Mouse (Mus musculus) liver, embryonic 16.5 days (tissue): Measurements from ENCODE around the gene Mansc1. TPM values are rescaled to one million over a fixed set of nuclear protein-coding genes. Genes with fewer than 3 reads are reported as not detected.

Experiments
- ATAC-seq: fragments of 200-750 bp; cut with Nextera tagmentation; 2 replicates; pipeline ENCODE4 v1.8.0; 2017; ENCODE audit warnings: low read depth, mild to moderate bottlenecking, moderate number of reproducible peaks, moderate library complexity
- H3K27ac ChIP-seq: fragments of 300-500 bp; sonication (generic); 2 replicates; pipeline ENCODE4 v1.5.1; 2014; ENCODE audit warnings: mild to moderate bottlenecking, low read length
- H3K27me3 ChIP-seq: fragments of 300-500 bp; sonication (generic); 2 replicates; pipeline ENCODE4 v1.6.1; 2014; ENCODE audit warnings: low read depth, low read length, mixed read lengths; ENCODE audit not compliant: control insufficient read depth, insufficient read depth
- H3K36me3 ChIP-seq: fragments of 300-500 bp; sonication (generic); 2 replicates; pipeline ENCODE4 v1.6.1; 2014; ENCODE audit warnings: mild to moderate bottlenecking; ENCODE audit not compliant: control insufficient read depth, insufficient read depth
- H3K4me1 ChIP-seq: fragments of 300-500 bp; sonication (generic); 2 replicates; pipeline ENCODE4 v1.6.1; 2014; ENCODE audit warnings: low read depth, low read length, mixed read lengths; ENCODE audit not compliant: control insufficient read depth
- H3K4me2 ChIP-seq: fragments of 300-500 bp; sonication (generic); 2 replicates; pipeline ENCODE4 v1.6.1; 2014; ENCODE audit warnings: low read depth, low read length, mixed read lengths
- H3K4me3 ChIP-seq: fragments of 300-500 bp; sonication (generic); 2 replicates; pipeline ENCODE4 v1.5.1; 2014; ENCODE audit warnings: low read depth, mild to moderate bottlenecking, low read length
- H3K9ac ChIP-seq: fragments of 300-500 bp; sonication (generic); 2 replicates; pipeline ENCODE4 v1.6.1; 2014; ENCODE audit warnings: low read depth, low read length
- H3K9me3 ChIP-seq: fragments of 300-500 bp; sonication (generic); replicated peaks from 2 replicates; pipeline ENCODE4 v1.6.1; 2016; ENCODE audit warnings: low read length; ENCODE audit not compliant: control insufficient read depth
- WGBS: fragments of 180-500 bp; shearing (Covaris S2); extraction: QIAGEN DNeasy Blood & Tissue Kit; methylation state at CpG from one replicate; pipeline ENCODE4 v1.1.7; 2014; ENCODE audit not compliant: insufficient replicate concordance; 5-methylcytosine and 5-hydroxymethylcytosine counted together
- polyA plus RNA-seq: library from polyadenylated mRNA; unstranded; fragments of >200 nt; fragmentation: Nextera tagmentation; extraction: Ambion mirVana; gene quantifications from 2 replicates; pipeline ENCODE4 v1.2.1, GENCODE M21; 2015

Gene Mansc1
- polyA plus RNA-seq, 1 experiment from 2014 or later, result 0.80 TPM

DNA sequence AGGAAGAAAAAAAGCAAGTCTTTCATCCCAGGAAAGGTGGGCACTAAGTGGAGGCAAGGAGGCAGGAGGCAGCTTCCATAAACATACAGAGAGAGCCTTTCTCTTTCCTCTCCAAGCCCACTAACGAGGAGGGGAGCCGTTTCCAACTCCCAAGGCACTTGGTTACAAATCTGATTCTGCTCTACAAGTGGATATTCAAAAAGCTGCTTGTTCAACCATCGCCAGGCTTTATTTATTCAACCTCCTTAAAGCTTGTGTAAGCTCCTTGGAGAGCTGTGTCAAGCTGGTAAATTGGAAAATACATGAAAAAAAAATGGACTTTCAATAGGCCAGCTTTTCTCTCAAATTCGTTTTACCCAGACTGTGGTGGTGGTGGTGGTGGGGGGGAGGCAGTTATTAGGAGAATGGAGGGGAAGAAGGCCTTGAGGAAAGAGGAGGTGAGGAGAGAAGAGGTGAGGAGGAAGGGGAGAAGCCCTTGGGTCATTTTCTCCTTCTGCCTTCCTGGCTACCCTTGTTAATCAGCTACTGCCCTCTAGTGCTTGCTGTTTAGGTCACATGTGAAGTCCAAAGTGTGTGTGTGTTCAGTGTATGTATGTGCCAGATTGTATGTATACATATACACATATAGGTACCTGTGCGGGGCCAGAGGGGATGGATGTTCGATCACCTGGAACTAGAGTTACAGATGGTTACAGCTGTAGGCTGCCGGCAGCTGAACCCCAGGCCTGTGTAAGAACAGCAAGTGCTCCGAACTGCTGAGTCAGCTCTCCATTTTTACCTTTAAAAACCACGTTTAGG is 25.1 kb downstream of the Mansc1 start:
- no peaks in the 10 kb centered on the region; the same call in 1 of the 2 replicates for H3K4me1 ChIP-seq
- no peak overlapping the region for H3K4me2 ChIP-seq
- no peak overlapping the region for H3K9ac ChIP-seq
- no peaks in the 10 kb centered on the region for H3K27me3 ChIP-seq
- 44% methylated on average over 9 of the region's 9 CpGs for WGBS
- no peak for ATAC-seq
- H3K4me3 ChIP-seq, result no peak overlapping the region
- no peaks in the 10 kb centered on the region for H3K36me3 ChIP-seq
- H3K27ac ChIP-seq, result no peak overlapping the region
- no peaks in the 10 kb centered on the region for H3K9me3 ChIP-seq

DNA sequence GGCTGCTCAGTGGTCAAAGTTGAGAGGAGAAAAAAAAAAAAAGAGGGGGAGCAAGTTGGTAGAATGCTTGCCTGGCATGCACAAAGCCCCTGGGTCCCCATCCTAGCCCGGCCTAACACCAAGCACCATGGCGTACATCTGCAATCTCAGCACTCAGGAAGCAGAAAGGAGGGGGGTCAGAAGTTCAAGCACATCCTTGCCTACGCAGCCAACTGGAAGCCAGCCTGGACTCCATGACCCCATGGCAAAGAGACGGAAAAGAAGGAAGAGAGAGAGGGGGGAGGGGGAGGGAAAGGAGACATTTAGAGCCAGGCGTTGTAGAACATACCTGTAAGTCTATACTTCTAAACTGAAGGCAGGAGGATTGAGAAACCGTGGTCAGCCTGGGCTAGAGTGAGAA is 25.7 kb downstream of the Mansc1 start:
- Histone ChIP-seq H3K9ac (no peak overlapping the region), H3K36me3 (no peaks in the 10 kb centered on the region), H3K4me3 (no peak overlapping the region), H3K4me2 (no peak overlapping the region), H3K27ac (no peak overlapping the region), H3K27me3 (no peaks in the 10 kb centered on the region), H3K4me1 (no peaks in the 10 kb centered on the region; the same call in 1 of the 2 replicates), H3K9me3 (no peaks in the 10 kb centered on the region)
- 50% methylated on average over 6 of the region's 6 CpGs for WGBS
- no peak for ATAC-seq

DNA sequence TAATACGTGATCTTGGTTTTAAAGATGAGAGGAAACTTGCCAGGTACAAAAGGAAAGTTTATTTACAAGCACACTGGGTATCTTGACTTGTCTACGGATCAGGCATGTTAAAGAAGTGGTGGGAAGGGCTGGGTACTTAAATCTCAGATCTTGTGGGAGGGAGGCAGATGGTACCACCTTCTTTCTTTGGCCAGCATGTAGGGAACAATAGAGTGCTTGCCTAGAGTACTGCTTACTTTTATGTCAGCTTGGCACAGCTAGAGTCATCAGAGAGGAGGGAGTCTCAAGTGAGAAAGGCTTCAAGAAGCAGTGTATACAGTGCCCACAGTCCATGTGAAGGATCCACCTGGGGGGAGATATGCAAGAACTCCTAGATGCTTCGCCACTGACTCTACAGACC is 27.1 kb downstream of the Mansc1 start:
- ATAC-seq, result no peak
- Histone ChIP-seq H3K9ac (no peak overlapping the region), H3K36me3 (no peaks in the 10 kb centered on the region), H3K27me3 (no peaks in the 10 kb centered on the region), H3K9me3 (no peaks in the 10 kb centered on the region), H3K27ac (no peak overlapping the region), H3K4me2 (no peak overlapping the region), H3K4me1 (no peaks in the 10 kb centered on the region; the same call in 1 of the 2 replicates), H3K4me3 (no peak overlapping the region)
- WGBS, result 56% methylated on average over 3 of the region's 3 CpGs

DNA sequence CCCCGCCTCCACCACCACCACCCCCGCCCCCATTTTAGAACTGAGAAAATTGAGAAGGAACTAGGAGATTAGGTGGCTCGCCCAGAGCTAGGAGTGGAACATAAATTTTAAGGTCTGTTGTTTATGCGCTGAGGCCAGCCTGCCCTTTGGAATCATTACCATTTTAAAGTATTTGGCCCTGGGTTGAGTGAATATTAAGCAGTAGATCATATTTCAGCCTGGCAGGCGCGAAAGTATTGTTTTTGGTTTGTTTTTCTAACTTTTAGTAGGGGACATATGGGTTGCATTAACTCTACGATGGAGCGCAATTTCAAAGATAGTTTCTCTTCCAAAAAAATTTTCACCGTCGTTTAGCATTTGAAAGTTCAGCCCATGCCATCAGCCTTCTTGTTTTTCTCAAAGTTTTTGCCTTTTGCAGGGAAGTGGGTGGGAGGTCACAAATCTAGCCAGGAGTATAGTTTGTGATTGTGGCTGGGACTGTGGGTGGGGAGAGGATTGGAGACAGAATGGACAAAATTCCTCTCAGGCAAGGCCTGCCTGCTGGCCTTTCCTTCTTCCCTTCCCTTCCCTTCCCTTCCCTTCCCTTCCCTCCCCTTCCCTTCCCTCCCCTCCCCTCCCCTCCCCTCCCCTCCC is 29.8 kb downstream of the Mansc1 start:
- Histone ChIP-seq H3K36me3 (no peaks in the 10 kb centered on the region), H3K4me3 (no peak overlapping the region), H3K27me3 (no peaks in the 10 kb centered on the region), H3K4me2 (no peak overlapping the region), H3K4me1 (no peaks in the 10 kb centered on the region; the same call in 1 of the 2 replicates), H3K27ac (no peak overlapping the region), H3K9me3 (no peaks in the 10 kb centered on the region), H3K9ac (no peak overlapping the region)
- 49% methylated on average over 10 of the region's 10 CpGs for WGBS
- ATAC-seq, result no peak

DNA sequence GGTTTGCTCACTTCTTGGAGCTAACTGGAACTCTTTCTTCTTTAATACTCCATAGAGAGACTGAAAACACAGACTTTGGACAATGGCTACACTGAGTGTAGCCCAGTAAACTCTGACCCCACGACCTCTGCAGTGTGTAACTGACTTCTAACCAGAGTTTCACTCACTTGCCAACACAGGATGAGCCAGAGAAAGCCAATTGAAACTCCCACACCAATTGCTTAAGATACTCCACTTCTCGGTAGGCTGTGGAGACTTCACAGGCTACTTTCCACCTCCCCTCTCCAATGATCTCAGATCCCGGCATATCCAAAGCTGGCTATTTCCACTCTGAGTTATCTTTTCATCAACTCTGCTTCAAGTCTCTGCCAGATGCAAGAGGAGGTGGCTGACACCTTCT is 30.5 kb downstream of the Mansc1 start:
- no peaks in the 10 kb centered on the region; the same call in 1 of the 2 replicates for H3K4me1 ChIP-seq
- 34% methylated on average over 3 of the region's 3 CpGs for WGBS
- no peaks in the 10 kb centered on the region for H3K36me3 ChIP-seq
- H3K9me3 ChIP-seq, result no peaks in the 10 kb centered on the region
- no peak overlapping the region for H3K4me3 ChIP-seq
- no peak overlapping the region for H3K9ac ChIP-seq
- H3K27ac ChIP-seq, result peak overlapping the region; percentile 60
- ATAC-seq, result peak; percentile 71
- no peak overlapping the region for H3K4me2 ChIP-seq
- H3K27me3 ChIP-seq, result no peaks in the 10 kb centered on the region

DNA sequence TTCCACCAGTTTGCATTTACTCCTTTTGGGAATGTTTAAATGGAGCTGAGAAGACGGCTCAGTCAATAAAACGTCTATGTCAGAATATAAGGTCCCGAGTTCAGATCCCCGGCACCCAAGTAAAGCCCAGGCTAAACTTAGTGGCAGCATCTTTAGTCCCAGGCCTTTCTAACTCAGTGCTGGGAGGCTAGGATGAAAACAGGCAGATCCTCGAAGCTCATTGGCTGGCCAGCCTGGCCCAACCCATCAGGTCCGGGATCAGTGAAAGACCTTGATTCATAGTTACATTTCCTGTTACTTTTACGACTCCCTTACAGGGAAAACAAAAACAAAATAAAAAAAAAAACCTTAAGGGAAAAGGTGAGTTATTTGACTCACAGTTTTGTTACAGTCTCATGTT is 31.2 kb downstream of the Mansc1 start:
- no peak for ATAC-seq
- H3K4me1 ChIP-seq, result no peaks in the 10 kb centered on the region; the same call in 1 of the 2 replicates
- H3K36me3 ChIP-seq, result no peaks in the 10 kb centered on the region
- H3K27me3 ChIP-seq, result no peaks in the 10 kb centered on the region
- no peak overlapping the region for H3K4me2 ChIP-seq
- H3K27ac ChIP-seq, result peak overlapping the region; percentile 60
- 45% methylated on average over 7 of the region's 7 CpGs for WGBS
- no peak overlapping the region for H3K4me3 ChIP-seq
- no peak overlapping the region for H3K9ac ChIP-seq
- no peaks in the 10 kb centered on the region for H3K9me3 ChIP-seq

DNA sequence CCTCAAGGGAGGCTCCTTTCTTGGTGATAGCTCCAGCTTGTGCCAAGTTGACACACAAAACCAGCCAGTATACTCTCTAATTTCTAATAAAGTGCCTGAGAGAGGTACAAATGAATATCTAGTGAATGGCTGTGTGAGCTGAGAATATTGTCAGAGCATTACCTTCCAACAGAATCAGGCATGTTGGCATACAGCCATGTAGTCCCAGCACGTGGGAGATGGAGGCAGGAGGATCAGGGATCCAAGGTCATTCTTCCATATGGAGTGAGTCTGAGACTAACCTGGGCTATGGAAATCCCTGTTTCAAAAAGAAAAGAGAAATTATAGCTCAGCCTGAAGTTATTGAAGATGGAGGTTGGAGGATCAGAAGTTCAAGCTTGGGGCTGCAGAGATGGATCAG is 33.0 kb downstream of the Mansc1 start:
- H3K4me1 ChIP-seq, result no peaks in the 10 kb centered on the region; the same call in 1 of the 2 replicates
- H3K27ac ChIP-seq, result no peak overlapping the region
- H3K27me3 ChIP-seq, result no peaks in the 10 kb centered on the region
- no peak overlapping the region for H3K4me2 ChIP-seq
- H3K9ac ChIP-seq, result no peak overlapping the region
- no peaks in the 10 kb centered on the region for H3K9me3 ChIP-seq
- H3K36me3 ChIP-seq, result no peaks in the 10 kb centered on the region
- ATAC-seq, result no peak
- 38% methylated on average over 1 of the region's 1 CpGs for WGBS
- H3K4me3 ChIP-seq, result no peak overlapping the region

DNA sequence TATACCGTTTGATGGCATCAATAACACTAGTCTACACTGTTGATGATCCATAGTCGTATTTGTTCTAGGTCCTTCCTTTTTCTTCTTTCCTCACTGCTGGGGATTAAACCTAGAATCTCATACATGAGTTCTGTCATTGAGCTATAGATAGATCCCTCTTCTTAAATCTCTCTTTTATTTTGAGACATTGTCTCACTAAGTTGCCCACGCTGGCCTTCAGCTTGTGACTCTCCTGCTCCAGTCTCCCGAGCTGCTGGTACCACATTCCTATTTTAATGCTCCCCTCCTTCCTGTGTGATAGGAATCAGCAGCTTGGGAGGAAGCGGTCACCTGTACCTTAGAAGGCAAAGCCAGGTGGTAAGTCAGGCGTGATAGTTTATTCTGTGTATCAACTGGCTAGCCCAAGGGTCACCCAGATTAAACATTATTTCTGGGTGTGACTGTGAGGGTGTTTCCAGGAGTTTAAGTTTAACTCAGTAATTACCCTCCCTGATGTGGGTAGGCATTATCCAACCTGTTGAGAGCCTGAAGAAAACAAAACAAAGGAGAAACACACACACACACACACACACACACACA is 34.5 kb downstream of the Mansc1 start:
- no peaks in the 10 kb centered on the region; the same call in 1 of the 2 replicates for H3K4me1 ChIP-seq
- no peak overlapping the region for H3K4me2 ChIP-seq
- no peaks in the 10 kb centered on the region for H3K9me3 ChIP-seq
- H3K27ac ChIP-seq, result no peak overlapping the region
- no peak overlapping the region for H3K4me3 ChIP-seq
- no peaks in the 10 kb centered on the region for H3K27me3 ChIP-seq
- no peaks in the 10 kb centered on the region for H3K36me3 ChIP-seq
- ATAC-seq, result peak; percentile 62
- H3K9ac ChIP-seq, result no peak overlapping the region
- WGBS, result 57% methylated on average over 6 of the region's 6 CpGs
